8 mouse cellular contexts compared by ENCODE assay signal in genomic region chr6:88725590-88725989, GRCm38 (mm10). TPM values are rescaled to one million over a fixed set of nuclear protein-coding genes. Genes with fewer than 3 reads are reported as not detected.
DNase-seq lines count a peak whose midpoint lies in the region; ATAC-seq lines count a peak whose summit lies in the region.

No protein-coding gene starts in this region.

- H3K9me3 ChIP-seq in heart, embryonic 15.5 days (replicated peaks): no peaks in the 10 kb centered on the region
- no peaks in the 10 kb centered on the region for H3K9me3 ChIP-seq in embryonic facial prominence, embryonic 15.5 days (replicated peaks)
- H3K9me3 ChIP-seq in liver, embryonic 15.5 days (replicated peaks): no peaks in the 10 kb centered on the region

- H3K4me2 ChIP-seq in heart, embryonic 15.5 days: peak overlapping the region; percentile 99
- H3K4me2 ChIP-seq in embryonic facial prominence, embryonic 15.5 days (replicated peaks): peak overlapping the region; percentile 5; the same call in 1 of the 2 replicates
- peak overlapping the region; percentile 95 for H3K4me2 ChIP-seq in liver, embryonic 15.5 days

- H3K9ac ChIP-seq in heart, embryonic 15.5 days: no peak overlapping the region
- H3K9ac ChIP-seq in embryonic facial prominence, embryonic 15.5 days: no peak overlapping the region
- peak overlapping the region; percentile 90 for H3K9ac ChIP-seq in liver, embryonic 15.5 days

- H3K27me3 ChIP-seq in heart, embryonic 15.5 days: no peaks in the 10 kb centered on the region
- 0 out of 2 replicates have a peak, but pooled peaks cover 4% of the 10 kb centered on the region for H3K27me3 ChIP-seq in embryonic facial prominence, embryonic 15.5 days
- 0 out of 2 replicates have a peak, but pooled peaks cover 7% of the 10 kb centered on the region for H3K27me3 ChIP-seq in liver, embryonic 15.5 days

- ATAC-seq in heart, embryonic 15.5 days (replicated peaks; ENCODE audit: insufficient number of reproducible peaks, insufficient read depth, low FRiP score, low read depth): no peak
- no peak for ATAC-seq in embryonic facial prominence, embryonic 15.5 days (ENCODE audit: insufficient number of reproducible peaks, low FRiP score, low TSS enrichment, low read depth)
- ATAC-seq in liver, embryonic 15.5 days (ENCODE audit: insufficient read depth): no peak
- ATAC-seq in inflammation-experienced regulatory T-cells, adult 6 months: no peak

- intact Hi-C loops in heart, postnatal 36 days (cut with DNase I): loop anchor here (5.0 kb wide), 2 partner anchors 98 to 138 kb away; no protein-coding TSS in a partner anchor

- no peak for DNase-seq in heart, postnatal 36 days
- DNase-seq in ZHBTc4 (ENCODE audit: low read depth, low spot score): peak; percentile 53
- DNase-seq in urinary bladder, postnatal 25 days (ENCODE audit: low spot score): no peak
- DNase-seq in thymus, adult 18-20 months: no peak

- peaks cover 14% of the 10 kb centered on the region; the same call in 1 of the 2 replicates for H3K4me1 ChIP-seq in heart, embryonic 15.5 days (replicated peaks)
- H3K4me1 ChIP-seq in embryonic facial prominence, embryonic 15.5 days: peaks cover 9% of the 10 kb centered on the region
- peaks cover 71% of the 10 kb centered on the region for H3K4me1 ChIP-seq in liver, embryonic 15.5 days (replicated peaks)

- H3K4me3 ChIP-seq in heart, embryonic 15.5 days: peak overlapping the region; percentile 13; the same call in 1 of the 2 replicates
- 0 out of 2 replicates have a peak overlapping the region, but pooled peaks have one; percentile 2 for H3K4me3 ChIP-seq in embryonic facial prominence, embryonic 15.5 days (replicated peaks)
- peak overlapping the region; percentile 90 for H3K4me3 ChIP-seq in liver, embryonic 15.5 days (replicated peaks)

- no peaks in the 10 kb centered on the region for H3K36me3 ChIP-seq in heart, embryonic 15.5 days
- H3K36me3 ChIP-seq in embryonic facial prominence, embryonic 15.5 days: no peaks in the 10 kb centered on the region
- H3K36me3 ChIP-seq in liver, embryonic 15.5 days (replicated peaks): peaks cover 34% of the 10 kb centered on the region

- 64% methylated on average over 7 of the region's 7 CpGs for WGBS in heart, embryonic 15.5 days
- 57% methylated on average over 7 of the region's 7 CpGs for WGBS in embryonic facial prominence, embryonic 15.5 days
- WGBS in liver, embryonic 15.5 days (ENCODE audit: insufficient replicate concordance): 58% methylated on average over 7 of the region's 7 CpGs

- no peak overlapping the region for H3K27ac ChIP-seq in heart, embryonic 15.5 days
- H3K27ac ChIP-seq in embryonic facial prominence, embryonic 15.5 days (replicated peaks): no peak overlapping the region
- H3K27ac ChIP-seq in liver, embryonic 15.5 days (replicated peaks): peak overlapping the region; percentile 95

RNA-seq across cellular contexts. Expression of gene Mgll, which starts 1.4 kb away (rescaled TPM):
- 35.9 and 44.4 TPM in 2 replicates for polyA plus RNA-seq in heart, embryonic 15.5 days (2015; fragmentation: Nextera tagmentation; extraction: Ambion mirVana)
- 100 to 1,000 TPM; 113 to 133 TPM for total RNA-seq in heart, postnatal 36 days (2021)
- polyA plus RNA-seq in embryonic facial prominence, embryonic 15.5 days (2015; fragmentation: Nextera tagmentation; extraction: Ambion mirVana): 28.7 and 31.6 TPM in 2 replicates
- polyA plus RNA-seq in liver, embryonic 15.5 days (2015; fragmentation: Nextera tagmentation; extraction: Ambion mirVana): 69.7 and 71.6 TPM in 2 replicates
- 1 to 10 TPM in 2 of 3 experiments, not detected in 1; 1.2 to 2.3 TPM for polyA plus RNA-seq in inflammation-experienced regulatory T-cells, adult 6 months (2017; shearing (Covaris generic))

Comparison
In these comparisons a context has a peak if more than half of its experiments do, and no peak if none do; other contexts are left out.
1. H3K4me2 ChIP-seq: peak in every context shown above with its lines; median percentile 99 in heart, embryonic 15.5 days; 95 in liver, embryonic 15.5 days; 5 in embryonic facial prominence, embryonic 15.5 days.
2. H3K4me3 ChIP-seq: peak in every context shown above with its lines; median percentile 90 in liver, embryonic 15.5 days; 13 in heart, embryonic 15.5 days; 2 in embryonic facial prominence, embryonic 15.5 days.